8 mouse cellular contexts compared by ENCODE assay signal in the genomic region with DNA sequence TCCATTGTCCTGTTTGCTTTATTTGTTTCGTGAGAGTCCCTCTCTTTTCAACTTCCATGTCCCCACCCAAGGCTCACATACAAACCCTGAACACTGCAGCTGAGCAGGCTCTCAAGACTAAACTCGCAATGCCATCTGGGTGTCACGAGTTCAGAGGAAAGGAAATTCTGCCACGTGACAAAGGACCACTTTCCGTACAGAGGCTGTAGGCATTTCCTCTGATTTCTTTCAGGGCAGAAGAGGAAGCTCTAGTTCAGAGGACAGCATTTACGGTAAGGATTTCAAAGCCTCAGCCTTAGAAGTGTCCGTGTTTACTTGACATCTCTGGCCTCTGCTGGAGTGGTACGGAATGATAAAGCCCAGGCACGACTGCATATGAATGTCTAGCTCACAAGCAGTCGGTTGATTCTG. TPM values are rescaled to one million over a fixed set of nuclear protein-coding genes. Genes with fewer than 3 reads are reported as not detected.
DNase-seq lines count a peak whose midpoint lies in the region; ATAC-seq and TF ChIP-seq lines count a peak whose summit lies in the region.

No protein-coding gene starts in this region.

- TF ChIP-seq POLR2A in brain, embryonic 14.5 days (IDR thresholded peaks at IDR 0.05; ENCODE audit: borderline replicate concordance, extremely low read depth, insufficient read depth, insufficient read length, poor library complexity, severe bottlenecking): no peak

- no peaks in the 10 kb centered on the region for H3K9me3 ChIP-seq in intestine, embryonic 16.5 days (ENCODE audit: control insufficient read depth, low read length)

- H3K4me3 ChIP-seq in intestine, embryonic 16.5 days (ENCODE audit: low read length): no peak overlapping the region

- no peaks in the 10 kb centered on the region; the same call in 1 of the 2 replicates for H3K36me3 ChIP-seq in intestine, embryonic 16.5 days (ENCODE audit: control insufficient read depth, insufficient read depth, low read length)

- H3K27me3 ChIP-seq in intestine, embryonic 16.5 days (replicated peaks; ENCODE audit: control insufficient read depth, insufficient read depth, low read length): no peaks in the 10 kb centered on the region

- ATAC-seq in intestine, embryonic 16.5 days: peak; percentile 36; the same call in 1 of the 2 replicates

- 0 out of 2 replicates have a peak overlapping the region, but pooled peaks have one; percentile 28 for H3K27ac ChIP-seq in intestine, embryonic 16.5 days (ENCODE audit: low read length)

- H3K4me2 ChIP-seq in intestine, embryonic 16.5 days (ENCODE audit: low read depth, low read length): no peak overlapping the region

- TF ChIP-seq CTCF in brain, embryonic 14.5 days (IDR thresholded peaks at IDR 0.05; ENCODE audit: borderline replicate concordance, extremely low read depth, insufficient read depth, insufficient read length): no peak

- peaks cover 24% of the 10 kb centered on the region for H3K4me1 ChIP-seq in intestine, embryonic 16.5 days (ENCODE audit: control insufficient read depth, insufficient read depth, low read length)

- H3K9ac ChIP-seq in intestine, embryonic 16.5 days (ENCODE audit: low read depth, low read length): no peak overlapping the region

- 32% methylated on average over 10 of the region's 10 CpGs for WGBS in intestine, embryonic 16.5 days

- DNase-seq in embryo, embryonic 10 days (ENCODE audit: low spot score): peak; percentile 44
- no peak for DNase-seq in embryo, embryonic 9.5 days (ENCODE audit: extremely low spot score)
- DNase-seq in brain, embryonic 14.5 days (ENCODE audit: low read depth): peak; percentile 31
- DNase-seq in lung, postnatal 4 days: peak; percentile 61 to 66
- peak; percentile 53 for DNase-seq in thymus, postnatal 4 days
- DNase-seq in neural tube, embryonic 10.5 days (ENCODE audit: extremely low spot score, low spot score): no peak
- no peak for DNase-seq in layer of hippocampus, adult 8-10 months (ENCODE audit: low spot score in 2 of 2)

RNA-seq across cellular contexts. Expression of a gene that starts 29.9 kb away (rescaled TPM):
- polyA plus RNA-seq in brain, embryonic 14.5 days (2012; rRNA removed): 9.1 and 13.6 TPM in 2 replicates
- 23.6 and 26.9 TPM in 2 replicates for polyA plus RNA-seq in intestine, embryonic 16.5 days (2015; fragmentation: Nextera tagmentation; extraction: Ambion mirVana)
- 10 to 100 TPM; 12.2 to 46.7 (median 26.0) TPM for total RNA-seq in layer of hippocampus, adult 8-10 months (2022)

Comparison
In these comparisons a context has a peak if more than half of its experiments do, and no peak if none do; other contexts are left out.
1. DNase-seq: peak in embryo, embryonic 10 days (single experiment), brain, embryonic 14.5 days (single experiment), lung, postnatal 4 days (2 of 2) and thymus, postnatal 4 days (single experiment); none in embryo, embryonic 9.5 days (single experiment), neural tube, embryonic 10.5 days (single experiment) and layer of hippocampus, adult 8-10 months (0 of 2).